In genomic region chr10:95399689-95400354, GRCm38 (mm10) we compare ENCODE assay signal across 16 mouse cellular contexts. TPM values are rescaled to one million over a fixed set of nuclear protein-coding genes. Genes with fewer than 3 reads are reported as not detected.
A peak's percentile ranks its signal among the peaks of the same experiment; 100 is the strongest.
DNase-seq lines count a peak whose midpoint lies in the region; ATAC-seq and TF ChIP-seq lines count a peak whose summit lies in the region.
"Had no signal": no experiment of that assay in that cellular context is flagged by ENCODE, and none has a peak within 500 bp of the region (broad histone marks: within the 10 kb centered on the region; RNA-seq: fewer than 3 reads in every experiment).

No protein-coding gene starts in this region.

- ATAC-seq in embryonic facial prominence, embryonic 11.5 days (replicated peaks; ENCODE audit: insufficient number of reproducible peaks, low FRiP score, low TSS enrichment, low read depth) = no peak
- no peak for ATAC-seq in heart, postnatal 0 days (ENCODE audit: insufficient read depth, low read depth)
- no peak for ATAC-seq in midbrain, embryonic 11.5 days (ENCODE audit: low FRiP score)
- ATAC-seq in midbrain, embryonic 13.5 days = no peak

- H3K4me2 ChIP-seq in embryonic facial prominence, embryonic 11.5 days (ENCODE audit: low read depth, low read length) = no peak overlapping the region
- H3K4me2 ChIP-seq in heart, postnatal 0 days (ENCODE audit: low read depth, low read length) = peak overlapping the region; percentile 90; the same call in 1 of the 2 replicates
- no peak overlapping the region for H3K4me2 ChIP-seq in midbrain, embryonic 11.5 days
- H3K4me2 ChIP-seq in midbrain, embryonic 13.5 days (replicated peaks) = no peak overlapping the region
- H3K4me2 ChIP-seq: limb, embryonic 15.5 days had no signal

- peak; percentile 22 for DNase-seq in embryonic facial prominence, embryonic 11.5 days (ENCODE audit: low spot score)
- DNase-seq in embryonic facial prominence, embryonic 10.5 days (ENCODE audit: low spot score) = no peak
- peak; percentile 40 for DNase-seq in heart, postnatal 0 days (ENCODE audit: low spot score)
- DNase-seq in heart, adult 18-20 months = no peak
- peak; percentile 41 for DNase-seq in midbrain, embryonic 11.5 days (ENCODE audit: low spot score, missing footprints)
- DNase-seq in kidney, postnatal 14 days = no peak
- DNase-seq: adrenal gland, postnatal 14 days; cerebellum, adult 9-10 months; gastrocnemius, postnatal 14 days; kidney, adult 11 months; kidney, postnatal 10 days; right cerebral cortex, adult 18-20 months; spleen, adult 18-20 months had no signal

- no peaks in the 10 kb centered on the region for H3K36me3 ChIP-seq in embryonic facial prominence, embryonic 11.5 days (replicated peaks; ENCODE audit: control insufficient read depth, insufficient read depth, low read depth, low read length)
- H3K36me3 ChIP-seq in embryonic facial prominence, embryonic 10.5 days (replicated peaks) = no peaks in the 10 kb centered on the region
- H3K36me3 ChIP-seq in heart, postnatal 0 days (replicated peaks; ENCODE audit: control insufficient read depth, insufficient read depth, low read length) = peaks cover 16% of the 10 kb centered on the region
- no peaks in the 10 kb centered on the region for H3K36me3 ChIP-seq in midbrain, embryonic 11.5 days (ENCODE audit: control insufficient read depth, insufficient read depth, low read length)
- no peaks in the 10 kb centered on the region for H3K36me3 ChIP-seq in midbrain, embryonic 13.5 days
- H3K36me3 ChIP-seq in small intestine, adult 2 months (ENCODE audit: control insufficient read depth, insufficient read depth, low read length) = peaks cover 9% of the 10 kb centered on the region
- H3K36me3 ChIP-seq: limb, embryonic 15.5 days had no signal

- WGBS in embryonic facial prominence, embryonic 11.5 days = 38% methylated on average over 13 of the region's 13 CpGs
- 48% methylated on average over 13 of the region's 13 CpGs for WGBS in embryonic facial prominence, embryonic 10.5 days
- WGBS in heart, postnatal 0 days = 42% methylated on average over 13 of the region's 13 CpGs
- WGBS in midbrain, embryonic 11.5 days = 68% methylated on average over 13 of the region's 13 CpGs
- WGBS in midbrain, embryonic 13.5 days = 61% methylated on average over 13 of the region's 13 CpGs
- WGBS in small intestine, adult 2 months = 38% methylated on average over 13 of the region's 13 CpGs

- H3K4me3 ChIP-seq in embryonic facial prominence, embryonic 11.5 days (ENCODE audit: low read depth, low read length) = no peak overlapping the region
- no peak overlapping the region for H3K4me3 ChIP-seq in embryonic facial prominence, embryonic 10.5 days
- no peak overlapping the region for H3K4me3 ChIP-seq in heart, postnatal 0 days (ENCODE audit: low read depth, low read length)
- no peak overlapping the region for H3K4me3 ChIP-seq in midbrain, embryonic 11.5 days (ENCODE audit: low read depth, low read length)
- H3K4me3 ChIP-seq in midbrain, embryonic 13.5 days (replicated peaks) = no peak overlapping the region
- no peak overlapping the region for H3K4me3 ChIP-seq in small intestine, adult 2 months (ENCODE audit: low read depth, low read length)
- H3K4me3 ChIP-seq: limb, embryonic 15.5 days had no signal

- no peak for TF ChIP-seq POLR2A in small intestine, adult 2 months (IDR thresholded peaks at IDR 0.05; ENCODE audit: low read depth, low read length)

- peaks cover 2% of the 10 kb centered on the region; the same call in 1 of the 2 replicates for H3K4me1 ChIP-seq in embryonic facial prominence, embryonic 11.5 days (ENCODE audit: control insufficient read depth, insufficient read depth, low read length)
- H3K4me1 ChIP-seq in embryonic facial prominence, embryonic 10.5 days = peaks cover 32% of the 10 kb centered on the region
- H3K4me1 ChIP-seq in heart, postnatal 0 days (ENCODE audit: control insufficient read depth, insufficient read depth) = peaks cover 19% of the 10 kb centered on the region; the same call in 1 of the 2 replicates
- no peaks in the 10 kb centered on the region; the same call in 1 of the 2 replicates for H3K4me1 ChIP-seq in midbrain, embryonic 11.5 days (ENCODE audit: control insufficient read depth, insufficient read depth, low read length)
- peaks cover 5% of the 10 kb centered on the region for H3K4me1 ChIP-seq in midbrain, embryonic 13.5 days (replicated peaks)
- peaks cover 5% of the 10 kb centered on the region for H3K4me1 ChIP-seq in small intestine, adult 2 months (ENCODE audit: control insufficient read depth, insufficient read depth, insufficient read length, low read length)

- H3K9ac ChIP-seq in embryonic facial prominence, embryonic 11.5 days (replicated peaks; ENCODE audit: low read length) = no peak overlapping the region
- no peak overlapping the region for H3K9ac ChIP-seq in heart, postnatal 0 days (replicated peaks; ENCODE audit: low read depth, low read length)
- no peak overlapping the region for H3K9ac ChIP-seq in midbrain, embryonic 11.5 days (ENCODE audit: low read length)
- no peak overlapping the region for H3K9ac ChIP-seq in midbrain, embryonic 13.5 days (replicated peaks)
- H3K9ac ChIP-seq: limb, embryonic 15.5 days had no signal

- no peak for TF ChIP-seq EP300 in heart, postnatal 0 days (IDR thresholded peaks at IDR 0.05; ENCODE audit: low read depth)

- no peaks in the 10 kb centered on the region for H3K27me3 ChIP-seq in embryonic facial prominence, embryonic 11.5 days (ENCODE audit: control insufficient read depth, insufficient read depth, low read length)
- H3K27me3 ChIP-seq in embryonic facial prominence, embryonic 10.5 days (replicated peaks; ENCODE audit: low read depth, poor library complexity, severe bottlenecking) = peaks cover 27% of the 10 kb centered on the region
- no peaks in the 10 kb centered on the region for H3K27me3 ChIP-seq in heart, postnatal 0 days (ENCODE audit: control insufficient read depth, insufficient read depth, low read length)
- no peaks in the 10 kb centered on the region; the same call in 1 of the 2 replicates for H3K27me3 ChIP-seq in midbrain, embryonic 11.5 days (ENCODE audit: control insufficient read depth, insufficient read depth, low read length)
- no peaks in the 10 kb centered on the region for H3K27me3 ChIP-seq in midbrain, embryonic 13.5 days
- no peaks in the 10 kb centered on the region for H3K27me3 ChIP-seq in small intestine, adult 2 months (ENCODE audit: control insufficient read depth, insufficient read depth, low read length)

- no peak overlapping the region for H3K27ac ChIP-seq in embryonic facial prominence, embryonic 11.5 days (replicated peaks; ENCODE audit: low read depth, low read length)
- no peak overlapping the region for H3K27ac ChIP-seq in embryonic facial prominence, embryonic 10.5 days (replicated peaks)
- peak overlapping the region; percentile 28; the same call in 1 of the 2 replicates for H3K27ac ChIP-seq in heart, postnatal 0 days (ENCODE audit: low read depth)
- H3K27ac ChIP-seq in midbrain, embryonic 11.5 days (ENCODE audit: low read depth, low read length) = no peak overlapping the region
- H3K27ac ChIP-seq in midbrain, embryonic 13.5 days = no peak overlapping the region
- peak overlapping the region; percentile 45; the same call in 1 of the 2 replicates for H3K27ac ChIP-seq in small intestine, adult 2 months (ENCODE audit: insufficient read depth, low read depth, low read length)
- H3K27ac ChIP-seq: limb, embryonic 15.5 days had no signal

- TF ChIP-seq CTCF in heart, postnatal 0 days (IDR thresholded peaks at IDR 0.05; ENCODE audit: low read depth) = no peak
- no peak for TF ChIP-seq CTCF in small intestine, adult 2 months (IDR thresholded peaks at IDR 0.05; ENCODE audit: extremely low read depth, insufficient read length, insufficient replicate concordance, low read depth, low read length)

- no peaks in the 10 kb centered on the region for H3K9me3 ChIP-seq in embryonic facial prominence, embryonic 11.5 days (replicated peaks; ENCODE audit: control insufficient read depth, low read length)
- no peaks in the 10 kb centered on the region for H3K9me3 ChIP-seq in embryonic facial prominence, embryonic 10.5 days
- H3K9me3 ChIP-seq in heart, postnatal 0 days (replicated peaks; ENCODE audit: control insufficient read depth, low read length) = no peaks in the 10 kb centered on the region
- no peaks in the 10 kb centered on the region for H3K9me3 ChIP-seq in midbrain, embryonic 11.5 days (ENCODE audit: control insufficient read depth, low read length)
- H3K9me3 ChIP-seq in midbrain, embryonic 13.5 days = no peaks in the 10 kb centered on the region
- H3K9me3 ChIP-seq: limb, embryonic 15.5 days had no signal

RNA-seq across cellular contexts. Expression of gene Socs2, which starts 17.2 kb away (rescaled TPM):
- polyA plus RNA-seq in embryonic facial prominence, embryonic 11.5 days (2014; fragmentation: Nextera tagmentation; extraction: Ambion mirVana) = 50.5 and 56.3 TPM in 2 replicates
- 36.1 and 46.7 TPM in 2 replicates for polyA plus RNA-seq in embryonic facial prominence, embryonic 10.5 days (2016; fragmentation: Nextera tagmentation; extraction: Ambion mirVana)
- 71.2 and 103 TPM in 2 replicates for total RNA-seq in heart, postnatal 0 days (2014; rRNA removed; ENCODE audit: low replicate concordance)
- polyA plus RNA-seq in heart, postnatal 0 days (2015; fragmentation: Nextera tagmentation; extraction: Ambion mirVana) = 131 and 137 TPM in 2 replicates
- total RNA-seq in heart, adult 18-20 months (2021) = 10 to 100 TPM; 34.3 to 39.3 TPM
- 28.8 and 30.5 TPM in 2 replicates for polyA plus RNA-seq in midbrain, embryonic 11.5 days (2014; fragmentation: Nextera tagmentation; extraction: Ambion mirVana)
- 88.9 and 96.5 TPM in 2 replicates for polyA plus RNA-seq in midbrain, embryonic 13.5 days (2015; fragmentation: Nextera tagmentation; extraction: Ambion mirVana)
- polyA plus RNA-seq in small intestine, adult 2 months (2012; rRNA removed) = 18.1 and 67.4 TPM in 2 replicates

Comparison
In these comparisons a context has a peak if more than half of its experiments do, and no peak if none do; other contexts are left out.
1. DNase-seq: peak in embryonic facial prominence, embryonic 11.5 days (single experiment), heart, postnatal 0 days (single experiment) and midbrain, embryonic 11.5 days (single experiment); none in embryonic facial prominence, embryonic 10.5 days (single experiment), heart, adult 18-20 months (0 of 2) and kidney, postnatal 14 days (single experiment).
2. H3K27ac ChIP-seq: peak in heart, postnatal 0 days (single experiment) and small intestine, adult 2 months (single experiment); none in embryonic facial prominence, embryonic 11.5 days (single experiment), embryonic facial prominence, embryonic 10.5 days (single experiment), midbrain, embryonic 11.5 days (single experiment) and midbrain, embryonic 13.5 days (single experiment).